Mouse (Mus musculus): ENCODE data around the gene Thrap3.

DNA sequence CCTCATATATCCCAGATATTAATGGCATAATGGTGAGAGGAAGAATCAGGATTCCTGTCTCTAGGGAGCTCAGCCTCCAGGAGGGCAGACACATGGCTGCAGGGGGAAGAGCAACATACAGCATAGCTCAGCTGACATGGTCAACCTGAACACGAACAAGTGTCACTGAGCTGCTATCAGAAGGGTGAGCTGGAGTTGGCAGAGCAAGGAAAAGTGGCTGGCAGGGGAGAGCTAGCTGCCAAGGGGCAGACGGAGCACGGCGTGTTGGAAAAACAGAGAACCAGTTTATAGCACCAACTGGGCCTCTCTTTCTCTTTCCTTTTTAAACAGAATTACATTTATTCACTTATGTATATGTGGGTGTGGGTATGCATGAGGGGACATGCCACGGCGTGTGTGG, 40.0 kb upstream of the Thrap3 start:
- TF ChIP-seq CTCF (IDR thresholded peaks at IDR 0.05; ENCODE audit: borderline replicate concordance, insufficient read depth, low read length) = no peak
- no peak for TF ChIP-seq POLR2A (IDR thresholded peaks at IDR 0.05; ENCODE audit: low read depth, low read length)

Data from embryonic fibroblast, embryonic 13.5 days (primary cell).